In the genomic region with DNA sequence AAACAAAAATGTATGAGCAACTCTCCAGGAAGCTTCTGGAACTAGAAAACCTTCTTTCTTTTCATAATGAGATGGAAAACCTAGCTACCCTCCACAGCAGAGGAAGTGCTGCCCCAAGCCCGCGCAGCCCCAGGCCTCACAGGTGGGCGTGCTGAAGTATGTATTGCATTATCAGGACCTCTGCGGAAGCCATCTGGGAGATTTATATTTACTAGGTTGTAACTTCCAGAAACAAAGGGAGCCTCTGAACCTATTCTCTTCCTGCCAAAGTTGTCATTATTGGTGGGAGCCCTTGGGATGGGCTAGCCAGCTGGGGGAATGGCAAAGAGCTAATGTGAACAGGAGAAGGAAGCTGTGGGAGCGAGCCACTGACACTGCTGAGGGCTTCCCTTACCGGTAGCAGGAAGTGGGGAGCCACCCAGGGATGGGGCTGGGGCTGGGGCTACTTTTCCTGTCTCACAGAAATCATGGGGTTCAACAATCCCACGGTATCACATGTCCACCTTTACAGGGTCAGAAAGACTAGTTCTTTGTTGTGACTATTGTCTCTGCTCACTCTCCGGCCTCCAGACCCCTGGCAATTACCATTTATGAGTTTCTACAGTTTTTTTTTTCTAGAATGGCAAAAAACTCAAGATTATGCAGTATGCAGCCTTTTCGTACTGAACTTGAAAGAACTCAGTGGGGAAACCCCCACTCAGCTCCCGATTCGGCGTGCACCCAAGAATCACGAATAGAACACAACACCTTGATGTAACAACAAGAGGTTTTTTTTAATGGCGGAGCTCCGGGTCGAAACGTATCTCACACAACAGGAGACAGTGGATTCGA, we compare ENCODE assay signal across 11 mouse cellular contexts. TPM values are rescaled to one million over a fixed set of nuclear protein-coding genes. Genes with fewer than 3 reads are reported as not detected.
DNase-seq lines count a peak whose midpoint lies in the region; ATAC-seq lines count a peak whose summit lies in the region.
"Had no signal": no experiment of that assay in that cellular context is flagged by ENCODE, and none has a peak within 500 bp of the region (broad histone marks: within the 10 kb centered on the region; RNA-seq: fewer than 3 reads in every experiment).

No protein-coding gene starts in this region.

- H3K9ac ChIP-seq in lung, embryonic 15.5 days: no peak overlapping the region

- H3K4me2 ChIP-seq in lung, embryonic 15.5 days: no peak overlapping the region

- H3K36me3 ChIP-seq in lung, embryonic 15.5 days: no peaks in the 10 kb centered on the region
- H3K36me3 ChIP-seq in embryonic facial prominence, embryonic 10.5 days (replicated peaks): no peaks in the 10 kb centered on the region

- 84% methylated on average over 18 of the region's 18 CpGs for WGBS in lung, embryonic 15.5 days
- 83% methylated on average over 18 of the region's 18 CpGs for WGBS in embryonic facial prominence, embryonic 10.5 days

- DNase-seq in lung, adult 18-20 months: no peak
- DNase-seq in embryonic facial prominence, embryonic 10.5 days (ENCODE audit: low spot score): no peak
- peak; percentile 67 for DNase-seq in induced T-regulatory cell, adult 2 months (ENCODE audit: low read depth)
- DNase-seq in thymus, postnatal 0 days (ENCODE audit: low spot score): peak; percentile 52
- DNase-seq in natural killer cell, adult 2 months (ENCODE audit: low spot score in 2 of 2): no peak
- DNase-seq in left cerebral cortex, postnatal 4 days: no peak
- DNase-seq in frontal cortex, postnatal 14 days (ENCODE audit: low spot score in 2 of 2): no peak
- DNase-seq: cerebellum, adult 11 months had no signal

- no peaks in the 10 kb centered on the region for H3K27me3 ChIP-seq in lung, embryonic 15.5 days
- no peaks in the 10 kb centered on the region for H3K27me3 ChIP-seq in embryonic facial prominence, embryonic 10.5 days (replicated peaks; ENCODE audit: low read depth, poor library complexity, severe bottlenecking)

- no peak overlapping the region for H3K4me3 ChIP-seq in lung, embryonic 15.5 days
- H3K4me3 ChIP-seq in embryonic facial prominence, embryonic 10.5 days: no peak overlapping the region
- H3K4me3 ChIP-seq: left cerebral cortex, adult 2 months; myocyte had no signal

- intact Hi-C loops in left cerebral cortex, postnatal 4 days (cut with DNase I): no loop called here

- ATAC-seq in lung, embryonic 15.5 days (ENCODE audit: borderline replicate concordance, extremely low read depth, low FRiP score, low TSS enrichment): no peak

- 0 out of 2 replicates have a peak overlapping the region, but pooled peaks have one; percentile 13 for H3K27ac ChIP-seq in lung, embryonic 15.5 days
- H3K27ac ChIP-seq in embryonic facial prominence, embryonic 10.5 days (replicated peaks): peak overlapping the region; percentile 70
- H3K27ac ChIP-seq: left cerebral cortex, adult 2 months had no signal

- H3K4me1 ChIP-seq in lung, embryonic 15.5 days: peaks cover 68% of the 10 kb centered on the region
- peaks cover 30% of the 10 kb centered on the region for H3K4me1 ChIP-seq in embryonic facial prominence, embryonic 10.5 days

- no peaks in the 10 kb centered on the region for H3K9me3 ChIP-seq in lung, embryonic 15.5 days
- no peaks in the 10 kb centered on the region for H3K9me3 ChIP-seq in embryonic facial prominence, embryonic 10.5 days

RNA-seq across cellular contexts. Expression of gene Elmo1, which starts 44.2 kb away (rescaled TPM):
- polyA plus RNA-seq in lung, embryonic 15.5 days (2015; fragmentation: Nextera tagmentation; extraction: Ambion mirVana): 32.8 and 37.1 TPM in 2 replicates
- polyA plus RNA-seq in embryonic facial prominence, embryonic 10.5 days (2016; fragmentation: Nextera tagmentation; extraction: Ambion mirVana): 9.0 and 9.8 TPM in 2 replicates
- polyA plus RNA-seq in thymus, postnatal 0 days (2015; fragmentation: Nextera tagmentation; extraction: Ambion mirVana): 30.1 and 32.3 TPM in 2 replicates
- 10 to 100 TPM; 46.6 to 46.9 TPM for total RNA-seq in left cerebral cortex, postnatal 4 days (2021)

Comparison
In these comparisons a context has a peak if more than half of its experiments do, and no peak if none do; other contexts are left out.
1. DNase-seq: peak in induced T-regulatory cell, adult 2 months (single experiment) and thymus, postnatal 0 days (single experiment); none in lung, adult 18-20 months (0 of 2), embryonic facial prominence, embryonic 10.5 days (single experiment), natural killer cell, adult 2 months (0 of 2), left cerebral cortex, postnatal 4 days (single experiment) and frontal cortex, postnatal 14 days (0 of 2).